Mouse (Mus musculus) left cerebral cortex, postnatal 4 days (tissue): Measurements from ENCODE around the gene Rgs3. TPM values are rescaled to one million over a fixed set of nuclear protein-coding genes. Genes with fewer than 3 reads are reported as not detected.

Experiments
- DNase-seq: peaks from one replicate; pipeline ENCODE4 v3.0.0-alpha.2; 2022
- intact Hi-C: fragments of 180-260 bp; cut with DNase I; formaldehyde crosslinking; loops from one replicate; pipeline ENCODE4 v1.15.1; 2025
- total RNA-seq, 2 experiments: library from RNA; stranded (reverse); gene quantifications; 2 replicates each; pipeline ENCODE4 v1.2.3; 2021

Rgs3 gene
- total RNA-seq, 2 experiments from 2014 or later, result 46.7 to 46.8 TPM

GRCm38 (mm10) chr4:62651179-62651760, 91.6 kb downstream of the Rgs3 start:
- intact Hi-C loops, result no loop called here
- DNase-seq, result no peak

GRCm38 (mm10) chr4:62652215-62652614, 92.6 kb downstream of the Rgs3 start:
- intact Hi-C loops, result no loop called here
- DNase-seq, result no peak

GRCm38 (mm10) chr4:62652921-62653757, 93.5 kb downstream of the Rgs3 start:
- intact Hi-C loops, result no loop called here
- DNase-seq, result peak; percentile 47

GRCm38 (mm10) chr4:62653922-62654661, 94.4 kb downstream of the Rgs3 start:
- intact Hi-C loops, result no loop called here
- DNase-seq, result no peak

GRCm38 (mm10) chr4:62659264-62659663, 99.6 kb downstream of the Rgs3 start:
- intact Hi-C loops, result no loop called here
- DNase-seq, result no peak

- intact Hi-C loops, result no loop called here
- DNase-seq, result no peak
Measured at GRCm38 (mm10) chr4:62659861-62660553, 100.4 kb downstream of the Rgs3 start.

GRCm38 (mm10) chr4:62660554-62660864, 100.9 kb downstream of the Rgs3 start:
- intact Hi-C loops, result no loop called here
- peak; percentile 40 for DNase-seq

- DNase-seq, result no peak
- intact Hi-C loops, result no loop called here
Measured at GRCm38 (mm10) chr4:62661311-62661849, 101.7 kb downstream of the Rgs3 start.

- intact Hi-C loops, result no loop called here
Measured at GRCm38 (mm10) chr4:62663348-62663747, 103.7 kb downstream of the Rgs3 start.

GRCm38 (mm10) chr4:62665842-62666241, 106.2 kb downstream of the Rgs3 start:
- DNase-seq, result no peak
- intact Hi-C loops, result no loop called here

More at GRCm38 (mm10) chr4:62663348-62663747, 103.7 kb downstream of the Rgs3 start:
- no peak for DNase-seq

- DNase-seq, result no peak
- intact Hi-C loops, result no loop called here
Measured at GRCm38 (mm10) chr4:62668666-62669065, 109.0 kb downstream of the Rgs3 start.

GRCm38 (mm10) chr4:62669094-62670071, 109.7 kb downstream of the Rgs3 start:
- intact Hi-C loops, result no loop called here
- DNase-seq, result peak; percentile 70

GRCm38 (mm10) chr4:62673531-62674030, 113.9 kb downstream of the Rgs3 start:
- intact Hi-C loops, result no loop called here
- DNase-seq, result no peak

GRCm38 (mm10) chr4:62674031-62674995, 114.7 kb downstream of the Rgs3 start:
- DNase-seq, result no peak
- intact Hi-C loops, result no loop called here

GRCm38 (mm10) chr4:62675394-62675793, 115.7 kb downstream of the Rgs3 start:
- DNase-seq, result no peak
- intact Hi-C loops, result no loop called here

- intact Hi-C loops, result no loop called here
- no peak for DNase-seq
Measured at GRCm38 (mm10) chr4:62677047-62677737, 117.5 kb downstream of the Rgs3 start.

GRCm38 (mm10) chr4:62679157-62679556, 119.5 kb downstream of the Rgs3 start:
- no peak for DNase-seq
- intact Hi-C loops, result no loop called here

- intact Hi-C loops, result no loop called here
- no peak for DNase-seq
Measured at GRCm38 (mm10) chr4:62681467-62681866, 121.8 kb downstream of the Rgs3 start.
